Mouse (Mus musculus) forebrain, postnatal 0 days (tissue): ENCODE measurements around the gene Vsx2. TPM values are rescaled to one million over a fixed set of nuclear protein-coding genes. Genes with fewer than 3 reads are reported as not detected.

Source experiments
- ATAC-seq: fragments of 200-750 bp; cut with Nextera tagmentation; 2 replicates; pipeline ENCODE4 v1.8.0; 2017; ENCODE audit warnings: mild to moderate bottlenecking, moderate library complexity
- DNase-seq: peaks from one replicate; pipeline ENCODE4 v3.0.0-alpha.2; 2015
- H3K27ac ChIP-seq: fragments of 300-500 bp; sonication (generic); 2 replicates; pipeline ENCODE4 v1.5.1; 2014; ENCODE audit warnings: low read depth, mild to moderate bottlenecking, antibody characterized with exemption, low read length, moderate library complexity, mixed read lengths
- H3K27me3 ChIP-seq: fragments of 300-500 bp; sonication (generic); 2 replicates; pipeline ENCODE4 v1.6.1; 2014; ENCODE audit warnings: mild to moderate bottlenecking, low read length, mixed read lengths; ENCODE audit not compliant: insufficient read depth
- H3K36me3 ChIP-seq: fragments of 300-500 bp; sonication (generic); 2 replicates; pipeline ENCODE4 v1.6.1; 2014; ENCODE audit warnings: mild to moderate bottlenecking, moderate library complexity; ENCODE audit not compliant: insufficient read depth
- H3K4me1 ChIP-seq: fragments of 300-500 bp; sonication (generic); 2 replicates; pipeline ENCODE4 v1.6.1; 2014; ENCODE audit warnings: antibody characterized with exemption; ENCODE audit not compliant: insufficient read depth
- H3K4me2 ChIP-seq: fragments of 300-500 bp; sonication (generic); 2 replicates; pipeline ENCODE4 v1.6.1; 2014; ENCODE audit warnings: low read depth, mild to moderate bottlenecking, moderate library complexity
- H3K4me3 ChIP-seq: fragments of 300-500 bp; sonication (generic); 2 replicates; pipeline ENCODE4 v1.5.1; 2014; ENCODE audit warnings: low read depth, low read length, mixed read lengths
- H3K9ac ChIP-seq: fragments of 300-500 bp; sonication (generic); 2 replicates; pipeline ENCODE4 v1.6.1; 2014; ENCODE audit warnings: mild to moderate bottlenecking
- H3K9me3 ChIP-seq: fragments of 300-500 bp; sonication (generic); 2 replicates; pipeline ENCODE4 v1.6.1; 2016; ENCODE audit warnings: low read length
- CTCF ChIP-seq: sonication (generic); IDR thresholded peaks from 2 replicates; pipeline ENCODE4 v1.5.1; 2016; ENCODE audit warnings: antibody characterized with exemption, control low read depth, low read depth
- WGBS: fragments of 180-500 bp; shearing (Covaris S2); extraction: QIAGEN DNeasy Blood & Tissue Kit; methylation state at CpG from one replicate; pipeline ENCODE4 v1.1.7; 2014; 5-methylcytosine and 5-hydroxymethylcytosine counted together
- polyA plus RNA-seq: library from polyadenylated mRNA; unstranded; fragments of >200 nt; fragmentation: Nextera tagmentation; extraction: Ambion mirVana; gene quantifications from 2 replicates; pipeline ENCODE4 v1.2.1, GENCODE M21; 2015
- total RNA-seq: library from RNA; depleted of rRNA; stranded (reverse); fragments of >200 nt; gene quantifications from 2 replicates; pipeline ENCODE4 v1.2.3, GENCODE M21; 2014; rRNA removed

The Vsx2 gene
- total and polyA plus RNA-seq, 2 experiments from 2014 or later: 0.05 to 0.67 TPM

GRCm38 (mm10) chr12:84620975-84621374, 51.4 kb downstream of the Vsx2 start:
- no peak for ATAC-seq
- H3K4me3 ChIP-seq: no peak overlapping the region
- no peak overlapping the region for H3K9ac ChIP-seq
- no peak overlapping the region for H3K4me2 ChIP-seq
- H3K36me3 ChIP-seq: no peaks in the 10 kb centered on the region
- H3K27ac ChIP-seq: no peak overlapping the region
- H3K9me3 ChIP-seq: no peaks in the 10 kb centered on the region
- no peaks in the 10 kb centered on the region; the same call in 1 of the 2 replicates for H3K4me1 ChIP-seq
- TF ChIP-seq CTCF: peak; percentile 54
- H3K27me3 ChIP-seq: no peaks in the 10 kb centered on the region
- DNase-seq: peak; percentile 18

- no peak overlapping the region for H3K9ac ChIP-seq
- no peak for ATAC-seq
- no peaks in the 10 kb centered on the region for H3K9me3 ChIP-seq
- no peak for TF ChIP-seq CTCF
- H3K4me1 ChIP-seq: no peaks in the 10 kb centered on the region; the same call in 1 of the 2 replicates
- H3K27ac ChIP-seq: no peak overlapping the region
- 18% methylated on average over 8 of the region's 8 CpGs for WGBS
- no peak overlapping the region for H3K4me3 ChIP-seq
- no peak for DNase-seq
- H3K4me2 ChIP-seq: no peak overlapping the region
- H3K36me3 ChIP-seq: no peaks in the 10 kb centered on the region
- no peaks in the 10 kb centered on the region for H3K27me3 ChIP-seq
Observed at GRCm38 (mm10) chr12:84624601-84625000, 55.0 kb downstream of the Vsx2 start.

DNA sequence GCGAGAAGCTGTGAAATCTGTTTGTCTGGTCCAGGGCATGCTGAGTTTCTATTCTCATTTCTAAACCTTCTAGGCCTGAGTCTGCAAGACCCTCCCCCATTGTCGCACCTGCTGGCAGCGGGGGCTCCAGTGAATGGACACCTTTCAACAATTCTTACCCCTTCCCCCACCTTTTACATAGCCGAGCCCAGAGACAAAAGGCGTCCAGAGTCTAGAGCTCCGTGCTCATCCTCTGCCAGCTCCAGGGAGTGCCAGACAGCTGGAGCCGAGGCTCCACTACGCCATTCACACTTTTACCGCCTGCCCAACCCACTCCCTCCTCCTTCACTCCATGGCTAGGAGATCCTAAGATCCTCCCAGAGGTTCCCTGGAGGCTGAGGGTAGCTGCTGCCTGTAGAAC, 55.6 kb downstream of the Vsx2 start:
- Histone ChIP-seq H3K36me3 (no peaks in the 10 kb centered on the region), H3K27ac (no peak overlapping the region), H3K4me3 (no peak overlapping the region), H3K27me3 (no peaks in the 10 kb centered on the region), H3K4me1 (no peaks in the 10 kb centered on the region; the same call in 1 of the 2 replicates), H3K4me2 (no peak overlapping the region), H3K9ac (no peak overlapping the region), H3K9me3 (no peaks in the 10 kb centered on the region)
- WGBS: 4% methylated on average over 9 of the region's 9 CpGs
- no peak for TF ChIP-seq CTCF
- DNase-seq (peak; percentile 43), ATAC-seq (peak; percentile 83)

GRCm38 (mm10) chr12:84631867-84632266, 62.3 kb downstream of the Vsx2 start:
- no peak overlapping the region for H3K4me2 ChIP-seq

DNA sequence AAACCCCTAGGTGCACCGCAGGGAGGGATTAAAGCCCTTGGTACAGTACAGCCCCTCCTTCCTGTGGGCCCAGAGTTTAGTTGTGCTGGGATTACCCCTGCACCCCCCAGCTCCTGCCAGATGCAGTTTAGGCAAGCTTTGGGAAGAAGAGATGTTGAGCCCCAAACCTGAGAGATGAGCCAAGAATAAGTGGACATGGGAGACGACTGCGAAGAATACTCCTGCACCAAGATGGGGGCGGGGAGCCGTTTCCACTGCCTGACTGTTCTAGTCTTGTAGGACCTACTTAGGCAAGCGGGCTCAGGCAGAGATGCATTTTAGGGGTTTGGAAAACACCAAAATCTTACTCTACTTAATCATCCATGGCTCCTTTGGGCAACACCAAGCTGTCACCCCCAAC, 70.7 kb downstream of the Vsx2 start:
- Histone ChIP-seq H3K36me3 (no peaks in the 10 kb centered on the region), H3K9me3 (no peaks in the 10 kb centered on the region), H3K4me2 (no peak overlapping the region), H3K4me1 (no peaks in the 10 kb centered on the region), H3K27me3 (peaks cover 38% of the 10 kb centered on the region), H3K9ac (no peak overlapping the region), H3K4me3 (no peak overlapping the region), H3K27ac (no peak overlapping the region)
- 11% methylated on average over 6 of the region's 6 CpGs for WGBS
- no peak for ATAC-seq
- no peak for DNase-seq
- no peak for TF ChIP-seq CTCF

More at GRCm38 (mm10) chr12:84631867-84632266, 62.3 kb downstream of the Vsx2 start:
- no peak overlapping the region for H3K4me3 ChIP-seq
- no peak for TF ChIP-seq CTCF
- H3K4me1 ChIP-seq: no peaks in the 10 kb centered on the region
- DNase-seq (no peak), ATAC-seq (no peak)
- no peaks in the 10 kb centered on the region for H3K36me3 ChIP-seq
- H3K9ac ChIP-seq: no peak overlapping the region
- no peaks in the 10 kb centered on the region for H3K9me3 ChIP-seq
- no peaks in the 10 kb centered on the region for H3K27me3 ChIP-seq
- 63% methylated on average over 3 of the region's 3 CpGs for WGBS
- no peak overlapping the region for H3K27ac ChIP-seq

DNA sequence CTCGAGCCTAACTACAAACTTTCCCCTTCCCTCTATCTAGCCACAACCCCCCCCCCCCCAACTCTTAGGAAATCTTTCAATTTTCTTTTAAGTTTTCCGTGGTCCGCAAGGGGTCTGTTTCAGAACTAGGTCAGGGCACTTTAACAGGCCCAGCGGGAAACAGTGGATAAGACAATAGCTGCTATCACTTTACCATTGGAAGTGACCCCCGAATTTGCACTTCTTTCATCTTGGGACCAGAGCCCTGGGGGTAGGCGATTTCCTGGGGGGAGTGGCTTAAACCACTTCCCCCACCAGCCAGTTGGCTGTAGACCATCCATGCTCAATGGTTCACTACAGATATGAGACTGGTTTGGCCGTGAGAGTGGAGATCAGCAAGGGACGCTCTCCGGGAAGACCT, 71.1 kb downstream of the Vsx2 start, which contains the start of gene Vrtn:
Gene Vrtn, plus strand, starts transcription at position 366 of the 400 bp plus-strand sequence.
- Histone ChIP-seq H3K27ac (no peak within 1 kb of the TSS), H3K36me3 (no peaks in the 10 kb centered on the region), H3K4me1 (no peaks in the 10 kb centered on the region), H3K9ac (no peak within 1 kb of the TSS), H3K4me2 (no peak within 1 kb of the TSS), H3K4me3 (no peak within 1 kb of the TSS), H3K27me3 (peaks cover 38% of the 10 kb centered on the region), H3K9me3 (no peaks in the 10 kb centered on the region)
- 6% methylated on average over 9 of the region's 9 CpGs for WGBS
- no peak for ATAC-seq
- TF ChIP-seq CTCF: no peak
- DNase-seq: no peak

Other genes with a start within 250 kb of the Vsx2 start
- gene Coq6, start 208.1 kb upstream of the Vsx2 start, total RNA-seq: 62.0 and 83.1 TPM in 2 replicates
- gene Coq6, start 208.1 kb upstream of the Vsx2 start, polyA plus RNA-seq: 39.7 and 40.4 TPM in 2 replicates
- 9.7 and 9.9 TPM in 2 replicates for gene Fam161b, start 207.9 kb upstream of the Vsx2 start, total RNA-seq
- 6.6 and 9.2 TPM in 2 replicates for gene Fam161b, start 207.9 kb upstream of the Vsx2 start, polyA plus RNA-seq
- gene Entpd5, start 160.7 kb upstream of the Vsx2 start, total RNA-seq: 12.5 and 14.0 TPM in 2 replicates
- gene Entpd5, start 160.7 kb upstream of the Vsx2 start, polyA plus RNA-seq: 9.5 and 12.4 TPM in 2 replicates
- gene Bbof1, start 160.7 kb upstream of the Vsx2 start, total RNA-seq: 3.0 and 4.0 TPM in 2 replicates
- 2.3 and 3.0 TPM in 2 replicates for gene Bbof1, start 160.7 kb upstream of the Vsx2 start, polyA plus RNA-seq
- 15.5 and 16.5 TPM in 2 replicates for gene Rnf113a2, start 152.6 kb upstream of the Vsx2 start, total RNA-seq
- 20.3 and 20.4 TPM in 2 replicates for gene Rnf113a2, start 152.6 kb upstream of the Vsx2 start, polyA plus RNA-seq
- gene Aldh6a1, start 118.8 kb upstream of the Vsx2 start, total RNA-seq: 29.8 and 35.9 TPM in 2 replicates
- gene Aldh6a1, start 118.8 kb upstream of the Vsx2 start, polyA plus RNA-seq: 28.8 and 33.9 TPM in 2 replicates
- 18.2 and 22.1 TPM in 2 replicates for gene Lin52, start 118.3 kb upstream of the Vsx2 start, total RNA-seq
- 18.1 and 23.6 TPM in 2 replicates for gene Lin52, start 118.3 kb upstream of the Vsx2 start, polyA plus RNA-seq
- gene Abcd4, start 47.7 kb downstream of the Vsx2 start, total RNA-seq: 6.5 and 8.0 TPM in 2 replicates
- gene Abcd4, start 47.7 kb downstream of the Vsx2 start, polyA plus RNA-seq: 3.9 and 6.7 TPM in 2 replicates
- not detected in 2 replicates for gene Vrtn, start 71.3 kb downstream of the Vsx2 start, total RNA-seq
- 0.06 TPM in 2 replicates for gene Vrtn, start 71.3 kb downstream of the Vsx2 start, polyA plus RNA-seq
- gene Syndig1l, start 129.1 kb downstream of the Vsx2 start, total RNA-seq: 17.6 and 21.1 TPM in 2 replicates
- 11.3 and 12.3 TPM in 2 replicates for gene Syndig1l, start 129.1 kb downstream of the Vsx2 start, polyA plus RNA-seq
- 42.5 and 49.8 TPM in 2 replicates for gene Npc2, start 203.4 kb downstream of the Vsx2 start, total RNA-seq
- 56.1 and 64.2 TPM in 2 replicates for gene Npc2, start 203.4 kb downstream of the Vsx2 start, polyA plus RNA-seq
- gene Isca2, start 203.5 kb downstream of the Vsx2 start, total RNA-seq: 58.8 and 68.1 TPM in 2 replicates
- 112 and 114 TPM in 2 replicates for gene Isca2, start 203.5 kb downstream of the Vsx2 start, polyA plus RNA-seq